Mouse (Mus musculus) bone marrow macrophage, adult 2 months (primary cell): Measurements from ENCODE around the gene Epha4.

ENCODE experiments used
- CTCF ChIP-seq: IDR thresholded peaks from 2 replicates; pipeline ENCODE4 v1.5.1; 2012; ENCODE audit warnings: low read depth, mild to moderate bottlenecking, low read length, moderate library complexity
- POLR2A ChIP-seq: IDR thresholded peaks from 2 replicates; pipeline ENCODE4 v1.6.1; 2012; ENCODE audit warnings: mild to moderate bottlenecking, low read depth, low read length, borderline replicate concordance

- TF ChIP-seq CTCF: no peak
- TF ChIP-seq POLR2A: no peak
Measured at GRCm38 (mm10) chr1:77444648-77445047, 70.2 kb downstream of the Epha4 start.
